Mouse (Mus musculus) erythroblast, embryonic 14.5 days (primary cell): ENCODE data around the gene Zfp74. TPM values are rescaled to one million over a fixed set of nuclear protein-coding genes. Genes with fewer than 3 reads are reported as not detected.
"Not testable (repeated sequence)": the region's sequence is repeated elsewhere in the genome, so short reads cannot be mapped to it uniquely, and the experiment has no call there.

Experiments used
- H3K27me3 ChIP-seq: 2 replicates; pipeline ENCODE4 v1.6.1; 2012; ENCODE audit warnings: inconsistent platforms; ENCODE audit not compliant: control insufficient read depth
- H3K36me3 ChIP-seq: 2 replicates; pipeline ENCODE4 v1.6.1; 2012; ENCODE audit warnings: mild to moderate bottlenecking, inconsistent platforms; ENCODE audit not compliant: control insufficient read depth
- H3K4me1 ChIP-seq: 2 replicates; pipeline ENCODE4 v1.6.1; 2012; ENCODE audit warnings: inconsistent platforms; ENCODE audit not compliant: control insufficient read depth
- H3K4me3 ChIP-seq: replicated peaks from 2 replicates; pipeline ENCODE3; 2012; ENCODE audit warnings: moderate library complexity, mild to moderate bottlenecking, inconsistent platforms
- H3K9me3 ChIP-seq: 2 replicates; pipeline ENCODE4 v1.6.1; 2012; ENCODE audit warnings: low read length, inconsistent platforms, mixed read lengths; ENCODE audit not compliant: control insufficient read depth
- GATA1 ChIP-seq: IDR thresholded peaks from 2 replicates; pipeline ENCODE4 v1.6.1; 2012; ENCODE audit warnings: low read length, inconsistent platforms, mixed read lengths
- TAL1 ChIP-seq: IDR thresholded peaks from 3 replicates; pipeline ENCODE4 v1.6.1; 2012; ENCODE audit warnings: low read length, inconsistent platforms, mixed read lengths
- polyA plus RNA-seq: library from polyadenylated mRNA; stranded (reverse); fragments of >175 nt; gene quantifications from 2 replicates; pipeline ENCODE4 v1.2.3, GENCODE M21; 2012

The Zfp74 gene
- polyA plus RNA-seq, 1 experiment = 0.09 TPM

DNA sequence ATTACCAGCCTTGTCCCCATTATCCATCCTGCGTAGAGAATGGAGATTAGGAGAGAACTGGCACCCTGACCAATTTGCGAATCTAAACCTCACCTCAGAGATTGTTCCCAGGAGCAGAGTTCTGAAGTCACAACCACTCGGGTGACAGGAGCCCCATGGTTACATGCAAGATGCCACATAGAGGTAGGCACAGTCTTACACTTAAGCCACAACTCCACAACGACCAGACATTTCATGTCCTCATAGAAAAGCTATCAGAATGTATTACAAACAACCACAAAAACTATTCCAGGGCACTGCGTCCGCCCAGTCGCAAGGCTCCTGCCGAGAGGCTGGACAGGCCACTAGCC, 29.4 kb upstream of the Zfp74 start:
- Histone ChIP-seq H3K36me3 (peaks cover 23% of the 10 kb centered on the region), H3K4me1 (peaks cover 29% of the 10 kb centered on the region), H3K27me3 (no peaks in the 10 kb centered on the region), H3K9me3 (no peaks in the 10 kb centered on the region), H3K4me3 (peak overlapping the region; percentile 95)
- TF ChIP-seq TAL1 (no peak), GATA1 (no peak)

DNA sequence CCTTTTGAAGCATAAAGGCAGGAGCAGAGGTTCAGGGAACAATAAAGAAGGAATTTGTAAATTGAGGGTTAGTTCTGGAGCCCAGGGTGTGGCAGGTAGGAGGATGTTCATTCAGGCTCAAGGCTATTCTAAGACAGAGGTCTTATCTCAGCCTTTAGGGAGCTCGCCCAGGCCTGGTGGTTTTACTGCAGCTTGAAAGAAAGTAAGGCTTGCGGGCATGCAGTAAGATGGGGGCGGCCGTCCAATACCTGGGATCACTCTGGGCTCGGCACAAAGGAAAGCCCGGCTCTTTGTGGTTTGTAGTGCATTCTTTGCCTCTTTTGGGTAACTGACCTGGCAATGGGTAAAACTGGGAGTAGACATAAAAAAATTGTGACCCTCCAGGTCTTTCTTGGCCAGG, 29.0 kb upstream of the Zfp74 start:
- peaks cover 29% of the 10 kb centered on the region for H3K4me1 ChIP-seq
- no peak for TF ChIP-seq TAL1
- no peak for TF ChIP-seq GATA1
- H3K27me3 ChIP-seq = no peaks in the 10 kb centered on the region

DNA sequence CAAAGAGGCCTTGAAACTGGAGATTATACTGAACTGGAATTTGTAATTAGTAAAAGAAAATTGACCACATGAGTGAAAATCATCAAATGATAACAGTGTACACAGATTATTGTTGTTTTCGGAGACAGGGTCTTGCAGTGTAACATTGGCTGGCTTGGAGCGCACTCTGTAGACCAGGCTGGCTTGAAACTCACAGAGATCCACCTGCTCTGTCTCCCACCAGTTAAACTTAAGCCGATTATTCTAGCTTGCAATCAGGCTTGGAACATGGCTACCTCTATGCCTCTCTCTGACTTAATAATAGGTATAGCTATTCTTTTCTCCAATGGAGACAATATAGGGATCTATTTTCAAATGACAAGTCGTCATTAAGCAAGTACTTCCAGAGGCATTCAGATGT, 28.5 kb upstream of the Zfp74 start:
- no peak overlapping the region for H3K4me3 ChIP-seq
- peaks cover 14% of the 10 kb centered on the region for H3K36me3 ChIP-seq
- H3K9me3 ChIP-seq = no peaks in the 10 kb centered on the region
- no peaks in the 10 kb centered on the region for H3K27me3 ChIP-seq
- TF ChIP-seq GATA1 (no peak), TAL1 (no peak)
- H3K4me1 ChIP-seq = peaks cover 29% of the 10 kb centered on the region

More for the DNA sequence above, 29.0 kb upstream of the Zfp74 start:
- Histone ChIP-seq H3K36me3 (peaks cover 20% of the 10 kb centered on the region), H3K9me3 (no peaks in the 10 kb centered on the region), H3K4me3 (peak overlapping the region; percentile 95)

DNA sequence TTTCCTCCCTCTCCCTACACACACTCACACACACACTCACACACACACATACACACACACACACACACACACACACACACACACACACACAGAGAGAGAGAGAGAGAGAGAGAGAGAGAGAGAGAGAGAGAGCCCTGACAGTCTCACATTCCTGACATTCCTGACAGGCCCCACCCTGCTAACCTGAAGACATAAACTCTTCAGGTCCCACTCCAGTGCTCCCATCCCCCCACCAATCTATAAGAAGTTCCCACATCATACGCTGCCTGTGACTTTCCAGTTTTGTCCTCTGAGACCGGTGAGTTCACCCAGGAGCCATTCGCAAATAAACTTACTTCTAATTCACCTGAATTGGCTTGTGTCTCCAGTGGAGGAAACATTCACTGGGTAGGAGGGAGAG, 28.0 kb upstream of the Zfp74 start:
- H3K4me1 ChIP-seq = peaks cover 29% of the 10 kb centered on the region
- no peaks in the 10 kb centered on the region for H3K27me3 ChIP-seq
- TF ChIP-seq TAL1 (no peak), GATA1 (no peak)
- no peak overlapping the region for H3K4me3 ChIP-seq
- no peaks in the 10 kb centered on the region for H3K9me3 ChIP-seq
- peaks cover 9% of the 10 kb centered on the region for H3K36me3 ChIP-seq

DNA sequence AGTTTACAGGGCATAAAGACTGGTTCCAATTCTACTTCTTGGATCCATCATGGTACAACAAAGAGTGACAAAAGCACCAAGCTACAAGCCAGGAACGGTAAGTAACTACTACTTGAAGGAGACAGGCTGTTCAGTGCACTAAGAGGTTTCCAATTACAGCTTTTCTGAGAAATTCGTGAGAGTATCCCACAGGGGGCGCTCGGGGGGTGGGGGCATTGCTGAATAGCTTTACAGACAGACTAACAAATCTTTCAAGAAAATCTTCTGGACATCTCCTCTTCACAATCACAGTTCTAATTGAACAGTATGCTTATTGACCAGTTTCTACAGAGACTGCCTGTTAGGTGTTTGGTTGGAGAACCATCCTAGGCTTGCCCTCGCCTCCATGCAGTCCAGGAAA, 27.6 kb upstream of the Zfp74 start:
- no peak for TF ChIP-seq TAL1
- TF ChIP-seq GATA1 = no peak
- no peak overlapping the region for H3K4me3 ChIP-seq
- peaks cover 29% of the 10 kb centered on the region for H3K4me1 ChIP-seq
- no peaks in the 10 kb centered on the region for H3K9me3 ChIP-seq
- peaks cover 8% of the 10 kb centered on the region for H3K36me3 ChIP-seq
- no peaks in the 10 kb centered on the region for H3K27me3 ChIP-seq

DNA sequence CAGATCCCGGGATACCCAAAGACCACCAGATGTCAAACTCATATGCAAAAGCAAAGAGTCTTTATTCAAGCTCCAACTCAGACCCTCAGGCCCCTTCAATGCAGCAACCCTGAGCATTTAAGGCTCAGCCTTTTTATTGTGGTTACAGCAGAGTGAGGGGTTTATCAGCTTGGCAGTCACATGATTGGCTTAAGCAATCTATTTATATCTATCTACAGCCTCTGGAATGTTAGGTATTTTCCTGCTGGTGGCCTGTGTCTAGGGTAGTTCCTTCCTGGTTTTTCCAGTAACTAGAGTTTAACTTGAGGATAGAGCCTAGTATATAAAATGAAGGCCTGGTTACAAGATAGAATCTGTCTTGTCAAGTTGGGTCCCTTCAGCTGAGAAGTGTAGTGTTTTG, 26.9 kb upstream of the Zfp74 start:
- Histone ChIP-seq H3K4me3 (no peak overlapping the region), H3K9me3 (no peaks in the 10 kb centered on the region), H3K36me3 (peaks cover 3% of the 10 kb centered on the region), H3K4me1 (peaks cover 28% of the 10 kb centered on the region), H3K27me3 (no peaks in the 10 kb centered on the region)
- TF ChIP-seq GATA1 = no peak
- no peak for TF ChIP-seq TAL1

DNA sequence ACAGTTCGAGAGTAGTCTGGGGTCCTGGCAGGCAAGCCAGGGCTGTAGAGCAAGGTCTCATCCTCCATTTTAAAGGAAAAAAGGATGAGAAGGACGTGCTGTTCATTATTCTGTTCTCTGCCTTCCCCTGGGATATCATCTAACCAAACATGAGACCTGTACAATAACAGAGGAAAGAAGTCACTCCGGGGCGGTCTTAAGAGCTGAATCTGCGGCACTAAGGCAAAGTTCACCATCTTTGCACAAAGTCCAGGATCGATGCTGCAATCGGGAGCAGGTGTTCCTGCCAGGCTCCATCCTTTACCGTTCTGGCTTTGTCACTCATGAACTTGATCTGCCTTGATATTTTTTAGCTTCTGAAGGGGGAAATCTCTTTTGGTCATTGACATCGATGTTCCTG, 16.8 kb upstream of the Zfp74 start:
- no peak overlapping the region for H3K4me3 ChIP-seq
- no peaks in the 10 kb centered on the region for H3K4me1 ChIP-seq
- no peaks in the 10 kb centered on the region for H3K36me3 ChIP-seq
- H3K27me3 ChIP-seq = no peaks in the 10 kb centered on the region
- H3K9me3 ChIP-seq = peaks cover 4% of the 10 kb centered on the region; the same call in 1 of the 2 replicates
- TF ChIP-seq TAL1 (no peak), GATA1 (no peak)

DNA sequence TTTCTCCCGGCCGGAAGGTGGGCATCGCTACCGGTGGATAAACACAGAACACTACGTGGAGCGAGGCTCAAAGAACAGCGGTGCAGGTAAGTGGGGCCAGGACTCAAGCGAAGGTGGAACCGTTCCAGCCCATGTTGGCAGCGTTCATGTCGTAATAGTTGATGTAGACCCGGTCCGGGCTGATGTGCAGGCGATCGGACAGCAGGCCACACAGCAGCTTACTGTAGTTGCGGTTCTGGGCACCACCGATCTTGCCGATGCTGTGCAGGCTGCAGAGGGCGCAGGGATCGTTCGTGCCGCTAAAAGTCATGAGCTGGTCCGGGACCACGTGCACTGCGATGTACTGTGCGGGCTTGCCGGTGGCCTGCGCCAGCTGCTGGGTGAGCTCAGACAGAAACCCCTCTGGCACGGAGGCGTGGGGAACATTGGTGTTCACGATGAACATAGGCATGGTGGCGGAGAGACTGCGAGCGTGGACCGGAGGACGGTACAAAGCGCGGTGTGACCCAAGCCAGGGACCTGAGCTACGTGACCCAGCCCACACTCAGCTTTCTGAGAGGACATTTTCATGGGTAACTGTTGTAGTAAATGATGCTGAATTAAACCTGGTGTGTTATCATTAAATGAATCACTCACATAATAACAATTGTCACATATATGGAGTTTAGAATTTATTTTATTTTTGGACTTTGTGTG, 11.4 kb upstream of the Zfp74 start:
- not testable (repeated sequence) for H3K36me3 ChIP-seq, H3K4me3 ChIP-seq, H3K4me1 ChIP-seq, H3K9me3 ChIP-seq, H3K27me3 ChIP-seq

DNA sequence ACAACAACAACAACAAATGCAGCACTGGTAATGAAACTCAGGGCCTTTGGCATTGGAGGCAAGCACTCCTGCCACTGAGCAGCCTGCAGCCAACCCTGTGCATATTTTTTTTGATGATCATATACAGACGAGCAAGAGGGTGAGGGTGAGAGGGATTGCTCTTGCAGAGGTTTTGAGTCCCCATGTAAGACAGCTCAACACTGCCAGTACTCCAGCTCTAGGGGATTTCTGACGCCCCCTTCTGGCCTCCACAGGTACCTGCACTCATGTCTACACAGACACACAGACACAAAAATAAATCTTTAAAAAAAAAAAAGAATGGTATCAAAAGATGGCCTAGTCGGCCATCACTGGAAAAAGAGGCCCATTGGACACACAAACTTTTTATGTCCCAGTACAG, 5.1 kb upstream of the Zfp74 start:
- H3K36me3 ChIP-seq = no peaks in the 10 kb centered on the region
- no peak overlapping the region for H3K4me3 ChIP-seq
- H3K9me3 ChIP-seq = no peaks in the 10 kb centered on the region
- no peaks in the 10 kb centered on the region for H3K27me3 ChIP-seq
- H3K4me1 ChIP-seq = peaks cover 6% of the 10 kb centered on the region
- no peak for TF ChIP-seq GATA1
- no peak for TF ChIP-seq TAL1

DNA sequence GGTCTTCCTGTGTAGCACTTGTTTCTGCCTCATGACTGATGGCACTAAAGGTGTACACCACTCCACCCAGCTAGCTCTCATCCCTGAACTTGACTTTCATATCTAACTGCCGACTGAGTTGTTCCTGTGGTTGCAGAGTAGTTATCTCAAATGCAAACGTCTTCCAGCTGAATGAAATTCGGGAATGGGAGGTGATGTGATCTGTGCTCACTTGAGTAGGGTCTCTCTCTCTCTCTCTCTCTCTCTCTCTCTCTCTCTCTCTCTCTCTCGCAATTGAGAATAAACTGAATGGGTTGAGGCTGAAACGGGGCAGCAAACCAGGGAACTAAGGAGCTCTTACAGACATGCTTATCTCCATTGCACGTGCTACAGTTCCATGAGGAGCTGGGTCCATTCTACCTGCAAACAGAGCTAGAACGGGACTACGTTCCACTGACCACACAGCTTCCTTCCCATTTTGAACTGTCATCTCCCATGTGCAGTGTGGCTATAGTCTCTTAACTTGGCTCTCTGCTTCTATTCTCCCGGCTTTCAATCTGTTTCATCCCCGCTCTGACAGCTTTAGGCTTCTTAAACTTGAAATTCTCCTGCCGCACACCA, 4.3 kb upstream of the Zfp74 start:
- Histone ChIP-seq H3K36me3 (no peaks in the 10 kb centered on the region), H3K4me1 (peaks cover 12% of the 10 kb centered on the region), H3K27me3 (no peaks in the 10 kb centered on the region), H3K4me3 (no peak overlapping the region), H3K9me3 (no peaks in the 10 kb centered on the region)
- TF ChIP-seq GATA1 = no peak
- no peak for TF ChIP-seq TAL1
